Comparison of ENCODE assay signal across 8 mouse cellular contexts in genomic region chr7:5060239-5060731, GRCm38 (mm10). TPM values are rescaled to one million over a fixed set of nuclear protein-coding genes. Genes with fewer than 3 reads are reported as not detected.
DNase-seq lines count a peak whose midpoint lies in the region; ATAC-seq lines count a peak whose summit lies in the region.

No protein-coding gene starts in this region.

- peak overlapping the region; percentile 99 for H3K27ac ChIP-seq in forebrain, embryonic 15.5 days (replicated peaks)

- H3K27me3 ChIP-seq in forebrain, embryonic 15.5 days, result peaks cover 19% of the 10 kb centered on the region

- H3K9ac ChIP-seq in forebrain, embryonic 15.5 days (replicated peaks), result peak overlapping the region; percentile 87

- WGBS in forebrain, embryonic 15.5 days, result 1% methylated on average over 27 of the region's 27 CpGs

- H3K9me3 ChIP-seq in forebrain, embryonic 15.5 days, result no peaks in the 10 kb centered on the region

- peak overlapping the region; percentile 85 for H3K4me2 ChIP-seq in forebrain, embryonic 15.5 days (replicated peaks)

- H3K4me3 ChIP-seq in forebrain, embryonic 15.5 days, result peak overlapping the region; percentile 78

- H3K36me3 ChIP-seq in forebrain, embryonic 15.5 days, result no peaks in the 10 kb centered on the region

- peak; percentile 79 for DNase-seq in Muller cell, postnatal 12 days (ENCODE audit: inconsistent ontology term)
- peak; percentile 89 to 93 for DNase-seq in cerebellum, adult 18-20 months
- peak; percentile 75 to 82 for DNase-seq in heart, postnatal 14 days
- peak; percentile 84 for DNase-seq in layer of hippocampus, adult 9-11 months
- peak; percentile 82 for DNase-seq in lung, postnatal 14 days
- peak; percentile 67 for DNase-seq in retina, adult 2 months (ENCODE audit: low read depth, low spot score)
- DNase-seq in thymus, postnatal 14 days, result peak; percentile 69

- peaks cover 59% of the 10 kb centered on the region for H3K4me1 ChIP-seq in forebrain, embryonic 15.5 days

- intact Hi-C loops in heart, postnatal 14 days (cut with DNase I), result loop anchor here (2.0 kb wide), 2 partner anchors 45 to 65 kb away; partner anchors contain the start of genes Fiz1, Gm44973, Rasl2-9 and Zfp524

- no peak for ATAC-seq in forebrain, embryonic 15.5 days (replicated peaks)

RNA-seq across cellular contexts. Expression of gene U2af2, which starts 1.7 kb away (rescaled TPM):
- 136 TPM in 2 replicates for polyA plus RNA-seq in forebrain, embryonic 15.5 days (2015; fragmentation: Nextera tagmentation; extraction: Ambion mirVana)
- 10 to 100 TPM; 85.6 to 94.1 TPM for total RNA-seq in heart, postnatal 14 days (2021)

RNA-seq across cellular contexts. Expression of gene Zfp580, which starts 8.9 kb away (rescaled TPM):
- polyA plus RNA-seq in forebrain, embryonic 15.5 days (2015; fragmentation: Nextera tagmentation; extraction: Ambion mirVana), result 53.0 and 54.1 TPM in 2 replicates
- total RNA-seq in heart, postnatal 14 days (2021), result 1 to 10 TPM; 5.5 to 7.9 TPM

RNA-seq across cellular contexts. Expression of gene Epn1, which starts 19.8 kb away (rescaled TPM):
- polyA plus RNA-seq in forebrain, embryonic 15.5 days (2015; fragmentation: Nextera tagmentation; extraction: Ambion mirVana), result 94.5 and 96.9 TPM in 2 replicates
- 100 to 1,000 TPM; 181 TPM for total RNA-seq in heart, postnatal 14 days (2021)

RNA-seq across cellular contexts. Expression of gene Zfp784, which starts 22.0 kb away (rescaled TPM):
- polyA plus RNA-seq in forebrain, embryonic 15.5 days (2015; fragmentation: Nextera tagmentation; extraction: Ambion mirVana), result 7.8 and 8.5 TPM in 2 replicates
- total RNA-seq in heart, postnatal 14 days (2021), result 1 to 10 TPM; 5.0 to 6.6 TPM

RNA-seq across cellular contexts. Expression of gene 4632433K11Rik, which starts 26.4 kb away (rescaled TPM):
- not detected in 2 replicates for polyA plus RNA-seq in forebrain, embryonic 15.5 days (2015; fragmentation: Nextera tagmentation; extraction: Ambion mirVana)
- total RNA-seq in heart, postnatal 14 days (2021), result not detected
